Mouse (Mus musculus) embryonic fibroblast, embryonic 13.5 days (primary cell): Measurements from ENCODE around the gene Dnah8.

Source experiments
- CTCF ChIP-seq: IDR thresholded peaks from 2 replicates; pipeline ENCODE4 v1.5.1; 2011; ENCODE audit warnings: mild to moderate bottlenecking, control low read depth, low read length, moderate library complexity, borderline replicate concordance; ENCODE audit not compliant: insufficient read depth
- POLR2A ChIP-seq: IDR thresholded peaks from 2 replicates; pipeline ENCODE4 v1.6.1; 2011; ENCODE audit warnings: low read depth, mild to moderate bottlenecking, control low read depth, low read length, moderate library complexity

DNA sequence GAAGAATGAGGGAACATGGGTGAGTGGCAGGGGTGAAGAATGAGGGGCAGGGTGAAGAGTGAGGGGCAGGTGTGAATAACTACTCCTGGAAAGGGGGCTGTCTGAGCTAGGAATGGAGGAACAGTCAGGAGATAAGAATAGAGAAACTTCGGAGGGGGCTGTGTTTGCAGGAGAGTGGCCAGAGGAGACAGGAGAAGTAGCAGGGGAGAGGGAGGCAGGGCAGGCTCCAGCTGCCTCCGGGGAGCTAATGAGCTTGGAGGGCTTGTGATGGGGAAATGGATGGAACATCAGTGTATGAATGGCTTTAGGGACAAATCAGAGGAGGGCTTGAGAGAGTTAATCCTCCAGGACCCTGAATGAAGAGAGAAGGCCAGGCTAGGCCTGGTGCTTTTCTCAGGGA lies 272.9 kb downstream of the Dnah8 start:
- TF ChIP-seq CTCF (no peak), POLR2A (no peak)
